Mouse (Mus musculus) testis, postnatal 14 days (tissue): ENCODE measurements at regions not wholly inside any gene's neighbourhood (a gene's known extent, or its start where the extent isn't known, plus 50 kb on each side); places are given as distances from the start of the nearest gene placed in this dataset.

Source experiments
- DNase-seq: peaks from one replicate; pipeline ENCODE4 v3.0.0; 2021; ENCODE audit warnings: low spot score

GRCm38 (mm10) chr8:115549112-115549511 is 158.5 kb downstream of the Maf start:
- no peak for DNase-seq

DNA sequence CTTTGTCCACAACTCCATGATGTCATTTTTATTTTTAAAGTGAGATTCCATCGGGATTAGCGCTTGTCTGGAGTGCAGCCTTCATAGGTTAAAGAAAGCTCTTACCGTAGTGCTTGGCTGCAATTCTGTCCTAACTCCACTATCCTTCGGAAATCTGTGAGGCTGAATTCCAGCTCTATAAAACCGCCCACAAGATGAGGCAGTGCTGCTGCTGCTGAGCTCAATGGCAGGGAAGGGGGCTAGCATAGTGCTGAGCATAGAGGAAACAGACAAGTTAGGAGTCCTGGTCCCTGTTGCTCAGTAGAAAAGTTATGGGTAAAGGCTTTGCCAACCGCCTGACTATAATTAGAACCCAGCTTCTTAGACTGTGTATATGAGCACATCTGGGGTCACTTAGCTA is 163.5 kb downstream of the Maf start:
- no peak for DNase-seq

DNA sequence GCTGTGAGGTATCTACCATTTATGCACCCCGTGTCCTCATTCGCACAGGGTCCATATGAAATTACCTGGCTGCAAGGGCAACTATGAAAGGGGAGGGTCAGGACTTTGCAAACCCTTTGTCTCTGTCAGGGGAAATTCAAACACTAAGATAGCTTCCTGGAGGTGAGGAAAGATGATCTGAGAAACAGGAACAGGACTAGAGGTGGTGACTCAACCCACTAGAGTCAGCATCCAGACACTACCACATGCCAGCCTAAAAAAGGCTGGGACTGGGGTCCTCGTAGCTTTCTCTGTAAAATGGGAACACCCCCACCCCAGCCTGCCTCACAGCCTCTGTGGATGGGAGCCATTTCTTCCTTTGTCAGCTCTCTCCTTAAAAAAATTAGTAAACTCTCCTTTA is 164.7 kb downstream of the Maf start:
- DNase-seq = no peak

- DNase-seq = no peak
Measured at GRCm38 (mm10) chr8:115539600-115539999, 168.0 kb downstream of the Maf start.

GRCm38 (mm10) chr8:115538236-115538635 is 169.4 kb downstream of the Maf start:
- DNase-seq = no peak

- DNase-seq = no peak
Measured at GRCm38 (mm10) chr8:115537761-115538160, 169.8 kb downstream of the Maf start.

- DNase-seq = no peak
Measured at GRCm38 (mm10) chr8:115536554-115537346, 170.8 kb downstream of the Maf start.

GRCm38 (mm10) chr8:115536001-115536400 is 171.6 kb downstream of the Maf start:
- DNase-seq = no peak

- no peak for DNase-seq
Measured at GRCm38 (mm10) chr8:115534030-115534429, 173.6 kb downstream of the Maf start.

DNA sequence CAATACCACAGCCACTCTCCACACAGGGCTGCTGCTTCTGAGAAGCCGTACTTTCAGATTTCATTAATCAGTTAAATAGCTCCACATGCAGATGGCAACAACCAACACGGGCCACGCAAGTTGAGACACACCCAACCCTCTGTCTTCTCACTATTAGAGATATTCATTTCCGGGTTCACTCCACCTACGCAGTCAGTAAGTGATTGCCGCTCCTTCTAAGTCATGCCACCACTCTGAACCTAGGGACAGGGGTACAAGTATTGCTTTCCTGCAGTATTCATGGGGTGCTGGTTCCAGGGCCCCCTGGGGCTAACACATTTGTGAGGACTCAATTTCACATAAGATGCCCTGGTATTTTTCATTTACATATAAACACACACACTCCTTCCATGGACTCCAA is 176.3 kb downstream of the Maf start:
- DNase-seq = no peak

DNA sequence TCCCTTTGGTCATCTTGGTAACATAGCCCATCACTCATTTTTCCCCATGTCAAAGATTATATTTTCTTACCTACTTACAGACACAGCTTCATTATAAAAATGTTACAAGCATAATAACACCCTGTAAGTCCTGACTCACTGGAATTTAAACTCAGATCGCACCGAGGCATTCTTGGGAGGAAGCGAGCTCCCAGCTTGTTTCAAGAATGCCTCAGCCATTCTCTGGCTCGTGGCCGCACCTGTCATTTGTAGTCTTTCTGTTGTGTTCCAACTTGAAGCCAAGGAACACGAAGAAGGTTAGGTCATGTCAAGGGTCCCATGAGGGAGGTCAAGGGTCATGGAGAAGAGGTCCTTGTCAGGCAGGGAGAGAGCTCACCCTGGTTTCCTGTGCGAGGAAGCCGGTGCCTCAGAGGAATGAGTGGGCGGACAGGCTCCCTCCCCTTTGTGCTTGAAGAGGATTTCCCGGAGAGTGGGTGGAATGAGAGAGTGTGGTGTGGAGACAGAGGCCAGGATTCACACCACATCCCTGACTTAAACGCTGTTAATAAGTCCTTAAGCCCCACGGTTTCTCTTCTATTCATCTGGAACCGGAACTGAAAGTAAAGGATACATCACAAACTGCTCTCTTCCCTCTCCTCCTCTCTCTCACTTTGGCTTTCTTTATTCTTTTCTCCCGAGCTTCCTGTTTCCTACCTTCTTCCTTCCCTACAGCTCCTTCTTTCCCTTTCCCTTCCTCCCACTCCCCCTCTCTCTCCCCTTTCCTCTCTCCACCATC is 177.8 kb downstream of the Maf start:
- no peak for DNase-seq

DNA sequence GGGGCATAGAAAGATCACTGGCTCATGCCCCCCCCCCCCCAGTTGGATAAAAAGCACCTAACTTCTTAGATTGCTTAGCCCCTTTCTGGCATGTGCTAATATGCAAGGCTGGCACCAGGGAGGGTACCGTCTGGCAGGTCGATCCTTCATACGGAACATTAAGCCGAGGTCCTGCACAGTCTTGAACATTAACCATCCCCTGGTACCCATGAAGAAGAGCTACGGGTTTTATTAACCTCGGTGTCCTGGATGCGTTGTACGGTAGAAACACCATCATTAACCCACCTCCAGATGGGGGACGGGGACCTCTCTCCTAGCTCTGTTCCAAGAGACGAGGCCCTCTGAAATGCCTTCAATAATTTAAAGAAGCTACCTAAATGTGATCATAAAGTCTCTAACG is 178.7 kb downstream of the Maf start:
- DNase-seq = no peak

DNA sequence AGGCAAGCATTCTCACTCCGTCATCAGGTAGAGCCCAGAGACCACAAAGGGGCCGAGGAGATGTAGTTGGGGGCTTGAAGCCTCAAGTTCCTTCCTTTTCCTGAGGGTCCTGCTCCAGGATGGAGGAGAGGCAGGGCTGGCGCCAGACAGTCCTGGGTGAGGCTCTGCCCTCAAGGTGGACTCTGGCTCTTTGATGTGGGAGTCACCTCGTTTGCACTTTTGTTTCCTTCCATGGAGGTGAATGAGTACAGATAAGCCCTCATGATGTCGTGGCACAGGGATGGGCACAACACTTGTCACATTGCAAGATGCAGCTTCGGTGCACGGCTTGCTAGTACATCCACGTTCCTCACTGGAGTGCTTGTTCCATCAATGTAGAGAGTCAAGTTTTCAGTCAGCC is 182.4 kb downstream of the Maf start:
- no peak for DNase-seq

DNA sequence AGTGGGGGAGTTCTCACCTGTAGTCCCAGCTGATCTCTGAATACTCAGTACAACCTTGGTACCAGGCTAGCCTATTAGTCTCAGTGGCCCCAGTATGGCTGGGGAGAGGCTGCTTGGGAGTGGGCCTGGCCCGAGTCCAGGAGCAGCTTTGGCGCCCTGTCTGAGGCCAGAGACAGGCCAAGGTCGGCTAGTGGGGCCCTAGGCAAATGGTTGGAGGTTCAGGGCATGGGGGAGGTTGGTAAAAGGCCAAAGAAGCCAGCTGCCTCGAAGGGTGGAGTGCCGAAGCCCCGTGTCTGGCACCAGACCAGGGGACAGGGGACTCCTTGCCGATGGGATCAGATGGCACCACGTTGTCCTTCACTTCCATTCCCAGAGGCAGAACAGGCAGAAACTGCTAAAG is 182.9 kb downstream of the Maf start:
- DNase-seq = peak; percentile 21

- no peak for DNase-seq
Measured at GRCm38 (mm10) chr8:115522527-115522926, 185.1 kb downstream of the Maf start.

DNA sequence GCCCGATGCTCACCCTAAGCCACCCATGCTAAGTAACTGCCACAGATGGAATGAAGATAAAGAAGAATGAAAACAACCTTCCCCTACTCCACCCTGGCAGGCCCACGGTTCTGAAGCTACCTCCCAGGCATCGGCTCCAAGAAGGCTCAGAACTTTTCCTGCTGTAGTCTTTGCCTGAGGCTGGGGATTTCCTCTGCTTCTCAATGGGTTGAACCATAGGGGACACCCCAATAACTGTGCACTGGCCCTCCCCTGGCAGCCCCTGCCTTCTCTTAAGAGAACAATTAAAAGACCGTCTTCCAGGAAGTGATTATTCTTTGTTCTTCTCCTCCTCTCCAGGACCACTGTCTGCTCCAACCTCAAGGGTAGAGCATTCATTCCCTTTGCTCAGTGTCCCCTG is 191.9 kb downstream of the Maf start:
- no peak for DNase-seq

DNA sequence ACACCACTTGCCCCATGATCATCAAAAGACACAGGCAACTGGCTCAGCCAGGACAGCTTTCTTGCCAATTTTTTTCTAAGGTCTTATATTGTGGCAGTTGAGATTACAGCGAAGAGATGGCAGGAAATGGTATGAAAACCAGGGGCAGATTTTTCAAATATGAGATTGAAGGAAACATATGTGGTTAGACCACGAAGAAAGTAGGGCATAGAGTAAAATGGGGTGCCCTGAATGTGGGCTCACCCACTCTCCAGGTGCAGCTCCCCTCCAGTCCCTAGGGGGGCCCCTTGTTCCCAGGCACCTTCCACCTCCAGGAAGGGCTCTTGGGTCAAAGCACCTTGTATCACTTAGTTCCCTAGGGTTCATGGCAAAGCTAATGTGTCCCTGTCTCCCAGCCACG is 193.1 kb downstream of the Maf start:
- DNase-seq = no peak

GRCm38 (mm10) chr8:115507180-115507579 is 200.4 kb downstream of the Maf start:
- no peak for DNase-seq

DNA sequence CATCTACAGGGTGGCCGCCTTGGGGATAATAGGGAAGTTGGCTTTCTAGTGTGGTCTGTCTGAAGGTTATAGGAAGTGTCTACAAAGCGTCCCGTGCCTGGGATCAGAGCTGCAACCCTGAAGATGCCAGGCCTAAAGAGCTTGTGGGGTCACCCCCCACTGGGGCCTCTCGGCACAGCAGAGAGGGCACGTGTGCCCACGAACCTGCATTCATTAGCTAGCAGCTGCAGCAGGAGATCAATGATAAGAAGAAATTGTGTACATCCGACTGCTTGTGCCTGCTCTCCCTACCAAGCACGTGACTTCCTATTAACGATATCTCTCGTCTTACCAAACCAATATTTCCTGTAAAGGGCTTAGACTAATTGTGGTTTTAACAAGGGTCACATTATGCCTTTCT is 200.9 kb downstream of the Maf start:
- no peak for DNase-seq

GRCm38 (mm10) chr8:115496016-115496415 is 211.6 kb downstream of the Maf start:
- DNase-seq = no peak

DNA sequence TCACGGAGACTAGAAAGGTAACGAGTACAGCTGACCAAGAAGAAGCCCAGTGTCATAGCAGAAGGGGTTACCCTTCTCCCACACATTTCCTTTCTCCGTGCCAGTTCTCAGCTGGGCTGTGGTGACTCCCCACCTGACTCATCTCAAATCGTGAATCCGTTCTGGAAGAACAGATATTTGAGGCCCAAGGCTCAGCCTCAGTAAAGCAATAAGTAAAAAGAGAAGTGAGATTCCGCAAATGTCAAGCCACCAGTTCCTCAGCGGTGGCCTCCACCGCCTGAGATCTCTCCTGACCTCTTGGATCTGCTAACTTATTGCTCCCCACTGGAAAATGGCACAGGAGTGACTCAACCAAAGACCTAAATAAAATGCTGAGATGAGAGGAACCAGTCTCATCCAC is 213.2 kb downstream of the Maf start:
- DNase-seq = no peak

GRCm38 (mm10) chr8:115486904-115487303 is 220.7 kb downstream of the Maf start:
- no peak for DNase-seq

- no peak for DNase-seq
Measured at GRCm38 (mm10) chr8:115481136-115481535, 226.5 kb downstream of the Maf start.
